Mouse (Mus musculus): ENCODE data around the gene BC028528. TPM values are rescaled to one million over a fixed set of nuclear protein-coding genes. Genes with fewer than 3 reads are reported as not detected.
"Not testable (repeated sequence)": the region's sequence is repeated elsewhere in the genome, so short reads cannot be mapped to it uniquely, and the experiment has no call there.

Gene BC028528
- total and polyA plus RNA-seq, 3 experiments: 8.5 to 14.5 (median 9.0) TPM

GRCm38 (mm10) chr3:95901616-95902372, 10.0 kb upstream of the BC028528 start:
- intact Hi-C loops (cut with DNase I): no loop called here
- H3K27ac ChIP-seq: peak overlapping the region; percentile 91
- H3K4me3 ChIP-seq: 0 out of 2 replicates have a peak overlapping the region, but pooled peaks have one; percentile 0
- H3K27me3 ChIP-seq (ENCODE audit: control insufficient read depth, insufficient read depth, low read length): no peaks in the 10 kb centered on the region
- H3K9ac ChIP-seq (ENCODE audit: low read depth, low read length): peak overlapping the region; percentile 23; the same call in 1 of the 2 replicates
- WGBS: 40% methylated on average over 9 of the region's 9 CpGs
- no peak for TF ChIP-seq CTCF (IDR thresholded peaks at IDR 0.05)
- no peak; the same call in 1 of the 2 replicates for TF ChIP-seq POLR2A (IDR thresholded peaks at IDR 0.05; ENCODE audit: insufficient read depth, low read depth, low read length)
- no peak for TF ChIP-seq EP300 (IDR thresholded peaks at IDR 0.05; ENCODE audit: insufficient read depth, low read depth, low read length)
- peak; percentile 38 to 52 for DNase-seq
- H3K36me3 ChIP-seq (ENCODE audit: control insufficient read depth, insufficient read depth, low read length): peaks cover 3% of the 10 kb centered on the region; the same call in 1 of the 2 replicates
- peaks cover 1% of the 10 kb centered on the region; the same call in 1 of the 2 replicates for H3K4me1 ChIP-seq (ENCODE audit: control insufficient read depth, insufficient read depth, low read length)
- H3K79me2 ChIP-seq (replicated peaks; ENCODE audit: control insufficient read depth, insufficient read depth, low read length): no peaks in the 10 kb centered on the region

GRCm38 (mm10) chr3:95899800-95900524, 8.2 kb upstream of the BC028528 start:
- intact Hi-C loops (cut with DNase I): no loop called here
- WGBS: 69% methylated on average over 13 of the region's 13 CpGs
- TF ChIP-seq POLR2A (IDR thresholded peaks at IDR 0.05; ENCODE audit: insufficient read depth, low read depth, low read length) (peak; percentile 52; the same call in 1 of the 2 replicates), EP300 (IDR thresholded peaks at IDR 0.05; ENCODE audit: insufficient read depth, low read depth, low read length) (no peak)

GRCm38 (mm10) chr3:95895501-95895900, 3.7 kb upstream of the BC028528 start:
- H3K27ac ChIP-seq; DNase-seq; H3K36me3 ChIP-seq (ENCODE audit: control insufficient read depth, insufficient read depth, low read length); H3K79me2 ChIP-seq (replicated peaks; ENCODE audit: control insufficient read depth, insufficient read depth, low read length); intact Hi-C loops (cut with DNase I); H3K4me3 ChIP-seq; H3K27me3 ChIP-seq (ENCODE audit: control insufficient read depth, insufficient read depth, low read length); H3K9ac ChIP-seq (ENCODE audit: low read depth, low read length): not testable (repeated sequence)
- peaks cover 11% of the 10 kb centered on the region for H3K4me1 ChIP-seq (ENCODE audit: control insufficient read depth, insufficient read depth, low read length)
- WGBS: 73% methylated on average over 7 of the region's 7 CpGs

More at GRCm38 (mm10) chr3:95899800-95900524, 8.2 kb upstream of the BC028528 start:
- H3K9ac ChIP-seq (ENCODE audit: low read depth, low read length): no peak overlapping the region
- DNase-seq: no peak
- no peak overlapping the region for H3K27ac ChIP-seq
- H3K4me1 ChIP-seq (ENCODE audit: control insufficient read depth, insufficient read depth, low read length): peaks cover 3% of the 10 kb centered on the region
- no peak overlapping the region for H3K4me3 ChIP-seq
- H3K27me3 ChIP-seq (ENCODE audit: control insufficient read depth, insufficient read depth, low read length): no peaks in the 10 kb centered on the region
- peaks cover 3% of the 10 kb centered on the region; the same call in 1 of the 2 replicates for H3K36me3 ChIP-seq (ENCODE audit: control insufficient read depth, insufficient read depth, low read length)
- 0 out of 2 replicates have a peak, but pooled peaks cover under 1% of the 10 kb centered on the region for H3K79me2 ChIP-seq (replicated peaks; ENCODE audit: control insufficient read depth, insufficient read depth, low read length)

GRCm38 (mm10) chr3:95894317-95895160, 2.7 kb upstream of the BC028528 start:
- Histone ChIP-seq H3K4me1 (ENCODE audit: control insufficient read depth, insufficient read depth, low read length) (peaks cover 15% of the 10 kb centered on the region), H3K27ac (peak overlapping the region; percentile 88), H3K27me3 (ENCODE audit: control insufficient read depth, insufficient read depth, low read length) (no peaks in the 10 kb centered on the region), H3K4me3 (peak overlapping the region; percentile 68), H3K9ac (ENCODE audit: low read depth, low read length) (peak overlapping the region; percentile 88), H3K79me2 (replicated peaks; ENCODE audit: control insufficient read depth, insufficient read depth, low read length) (0 out of 2 replicates have a peak, but pooled peaks cover 2% of the 10 kb centered on the region), H3K36me3 (ENCODE audit: control insufficient read depth, insufficient read depth, low read length) (no peaks in the 10 kb centered on the region)
- 3% methylated on average over 16 of the region's 16 CpGs for WGBS
- TF ChIP-seq POLR2A (IDR thresholded peaks at IDR 0.05; ENCODE audit: insufficient read depth, low read depth, low read length) (peak; percentile 18; the same call in 1 of the 2 replicates), CTCF (IDR thresholded peaks at IDR 0.05) (no peak), EP300 (IDR thresholded peaks at IDR 0.05; ENCODE audit: insufficient read depth, low read depth, low read length) (0 out of 2 replicates have a peak, but pooled peaks have one; percentile 44)
- DNase-seq: peak; percentile 69 to 72
- intact Hi-C loops (cut with DNase I): loop anchor here (5.0 kb wide), 2 partner anchors 58 to 328 kb away; partner anchors contain the start of genes Hist2h2ac and Hist2h2be

- peak within 1 kb of the TSS; percentile 88 for H3K27ac ChIP-seq
- H3K27me3 ChIP-seq (ENCODE audit: control insufficient read depth, insufficient read depth, low read length); H3K36me3 ChIP-seq (ENCODE audit: control insufficient read depth, insufficient read depth, low read length); H3K79me2 ChIP-seq (replicated peaks; ENCODE audit: control insufficient read depth, insufficient read depth, low read length): not testable (repeated sequence)
- H3K4me3 ChIP-seq: peak within 1 kb of the TSS; percentile 68
- peaks cover 15% of the 10 kb centered on the region for H3K4me1 ChIP-seq (ENCODE audit: control insufficient read depth, insufficient read depth, low read length)
- H3K9ac ChIP-seq (ENCODE audit: low read depth, low read length): peak within 1 kb of the TSS; percentile 88
- TF ChIP-seq POLR2A (IDR thresholded peaks at IDR 0.05; ENCODE audit: insufficient read depth, low read depth, low read length) (peak; percentile 90), EP300 (IDR thresholded peaks at IDR 0.05; ENCODE audit: insufficient read depth, low read depth, low read length) (peak; percentile 65; the same call in 1 of the 2 replicates)
- DNase-seq: peak; percentile 95 to 98
- intact Hi-C loops (cut with DNase I): loop anchor here (2.0 to 5.0 kb wide), 3 partner anchors 59 to 329 kb away; partner anchors contain the start of genes Hist2h2ac and Hist2h2be
- 1% methylated on average over 33 of the region's 43 CpGs for WGBS
Measured at GRCm38 (mm10) chr3:95893606-95894316, 2.0 kb upstream of the BC028528 start, which contains the start of gene Aph1a. TSS of gene Aph1a (plus strand) at chr3:95893969.
